Mouse (Mus musculus) small intestine, adult 2 months (tissue): ENCODE measurements around the gene Dcst2. TPM values are rescaled to one million over a fixed set of nuclear protein-coding genes. Genes with fewer than 3 reads are reported as not detected.
A peak's percentile ranks its signal among the peaks of the same experiment; 100 is the strongest.

ENCODE experiments used
- H3K27ac ChIP-seq: fragments of 200-500 bp; 2 replicates; pipeline ENCODE4 v1.5.1; 2012; ENCODE audit warnings: low read depth, low read length, control low read depth, inconsistent platforms; ENCODE audit not compliant: insufficient read depth
- H3K27me3 ChIP-seq: fragments of 200-500 bp; 2 replicates; pipeline ENCODE4 v1.6.1; 2012; ENCODE audit warnings: mild to moderate bottlenecking, moderate library complexity, low read length, inconsistent platforms; ENCODE audit not compliant: control insufficient read depth, insufficient read depth
- H3K36me3 ChIP-seq: fragments of 200-500 bp; 2 replicates; pipeline ENCODE4 v1.6.1; 2012; ENCODE audit warnings: mild to moderate bottlenecking, low read length, control low read depth, inconsistent platforms; ENCODE audit not compliant: control insufficient read depth, insufficient read depth
- H3K4me1 ChIP-seq: fragments of 200-500 bp; 2 replicates; pipeline ENCODE4 v1.6.1; 2012; ENCODE audit warnings: low read length, inconsistent platforms, mixed read lengths; ENCODE audit not compliant: control insufficient read depth, insufficient read depth, insufficient read length
- H3K4me3 ChIP-seq: fragments of 200-500 bp; 2 replicates; pipeline ENCODE4 v1.5.1; 2012; ENCODE audit warnings: low read depth, mild to moderate bottlenecking, control low read depth, inconsistent platforms, low read length, moderate library complexity
- CTCF ChIP-seq: fragments of 200-500 bp; IDR thresholded peaks from 2 replicates; pipeline ENCODE4 v1.5.1; 2012; ENCODE audit warnings: low read depth, mild to moderate bottlenecking, control low read depth, inconsistent platforms, low read length, moderate library complexity, mixed read lengths; ENCODE audit not compliant: insufficient replicate concordance, insufficient read length; ENCODE audit errors: extremely low read depth
- POLR2A ChIP-seq: fragments of 200-500 bp; IDR thresholded peaks from 2 replicates; pipeline ENCODE4 v1.6.1; 2012; ENCODE audit warnings: low read depth, mild to moderate bottlenecking, control low read depth, inconsistent platforms, low read length, moderate library complexity
- WGBS: fragments of 180-500 bp; shearing (Covaris S2); methylation state at CpG from one replicate; pipeline ENCODE4 v1.1.7; 2018; 5-methylcytosine and 5-hydroxymethylcytosine counted together
- polyA plus RNA-seq: library from polyadenylated mRNA; depleted of rRNA; stranded (reverse); fragments of >200 nt; gene quantifications from 2 replicates; pipeline ENCODE4 v1.2.3, GENCODE M21; 2012

Gene Dcst2
- polyA plus RNA-seq, 1 experiment: 1.2 TPM

DNA sequence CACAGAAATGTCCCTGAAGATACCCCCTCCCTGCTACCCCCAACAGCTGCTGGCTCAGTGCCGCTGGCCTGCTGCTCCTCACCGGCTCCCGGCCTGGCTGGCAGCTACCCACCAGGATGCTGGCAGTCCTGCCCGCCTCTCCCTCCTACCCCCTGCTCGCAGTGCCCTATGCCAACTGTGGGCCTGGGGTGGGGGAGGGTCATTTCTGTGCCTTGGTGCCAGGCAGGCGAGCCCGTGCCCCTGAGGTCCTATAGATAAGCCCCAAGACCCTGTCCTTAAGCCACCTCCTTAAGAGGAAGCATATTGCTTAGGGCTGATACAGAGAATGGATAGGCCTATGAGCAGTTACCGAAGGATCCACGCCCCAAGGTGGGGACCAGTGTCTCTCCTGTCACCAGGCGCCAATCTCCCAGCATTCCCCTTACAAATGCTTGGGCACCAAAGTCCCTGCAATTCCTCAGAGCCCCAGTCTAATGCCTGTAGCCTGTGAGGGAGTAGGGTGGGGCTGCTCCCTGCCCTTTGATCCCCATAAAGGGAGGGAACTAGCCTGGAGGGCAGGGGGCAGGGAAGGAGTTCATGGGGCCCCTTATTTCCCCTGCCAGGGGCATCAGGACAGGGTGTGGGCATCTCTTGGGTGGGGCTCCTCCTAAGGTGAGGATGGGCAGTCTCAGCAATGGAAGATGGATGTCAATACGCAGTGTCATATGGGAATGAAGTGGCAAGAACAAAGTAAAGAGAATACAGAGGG, 26.5 kb downstream of the Dcst2 start:
- peaks cover 52% of the 10 kb centered on the region for H3K4me1 ChIP-seq
- 17% methylated on average over 11 of the region's 11 CpGs for WGBS

DNA sequence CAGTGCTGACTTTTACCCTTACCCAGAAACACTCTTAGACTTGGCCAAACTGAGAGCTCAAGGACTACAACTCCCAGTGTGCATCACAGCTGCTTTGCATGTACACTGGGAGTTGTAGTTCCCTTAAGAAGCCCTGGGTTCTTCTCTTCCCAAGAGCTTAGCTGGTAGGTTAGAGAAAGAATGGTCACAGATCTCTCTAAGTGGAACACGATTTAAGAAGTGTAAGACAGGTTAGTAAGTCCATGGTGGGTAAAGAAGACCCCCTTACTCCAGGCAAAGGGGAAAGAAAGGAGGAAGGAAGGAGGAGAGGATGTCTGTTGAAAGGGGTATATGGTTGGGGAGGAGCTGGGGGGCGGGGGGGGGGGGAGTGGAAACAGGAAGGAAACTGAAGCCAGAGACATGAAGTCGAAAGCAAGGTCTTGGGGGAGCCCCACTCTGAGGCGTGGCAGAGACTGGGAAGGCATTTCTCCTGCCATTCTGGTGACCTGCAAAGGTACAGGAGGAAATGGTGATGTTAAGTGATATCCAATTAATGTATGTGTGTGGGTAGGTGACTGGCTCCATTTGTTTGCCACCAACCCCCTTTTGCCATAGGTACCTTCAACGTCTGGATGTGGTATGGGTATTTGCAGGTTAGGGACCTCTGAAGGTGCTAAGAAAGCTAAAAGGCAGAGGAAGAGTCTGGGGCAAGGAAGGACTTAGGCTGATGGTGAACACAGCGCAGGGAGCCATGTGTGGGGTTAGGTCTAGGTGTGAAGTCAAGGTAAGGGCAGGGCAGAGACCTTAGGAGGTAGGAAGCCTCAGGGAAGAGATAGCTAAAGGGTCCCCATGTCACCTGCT, 27.3 kb downstream of the Dcst2 start:
- 24% methylated on average over 5 of the region's 6 CpGs for WGBS
- Histone ChIP-seq H3K36me3 (peaks cover 35% of the 10 kb centered on the region), H3K4me3 (peak overlapping the region; percentile 86), H3K27me3 (no peaks in the 10 kb centered on the region), H3K27ac (peak overlapping the region; percentile 98), H3K4me1 (peaks cover 44% of the 10 kb centered on the region)
- TF ChIP-seq CTCF: no peak
- no peak for TF ChIP-seq POLR2A

More for the DNA sequence above, 26.5 kb downstream of the Dcst2 start:
- H3K27ac ChIP-seq: peak overlapping the region; percentile 98
- no peaks in the 10 kb centered on the region for H3K27me3 ChIP-seq
- H3K4me3 ChIP-seq: peak overlapping the region; percentile 65
- H3K36me3 ChIP-seq: peaks cover 39% of the 10 kb centered on the region
- TF ChIP-seq CTCF: no peak
- TF ChIP-seq POLR2A: peak; percentile 39; the same call in 1 of the 2 replicates

DNA sequence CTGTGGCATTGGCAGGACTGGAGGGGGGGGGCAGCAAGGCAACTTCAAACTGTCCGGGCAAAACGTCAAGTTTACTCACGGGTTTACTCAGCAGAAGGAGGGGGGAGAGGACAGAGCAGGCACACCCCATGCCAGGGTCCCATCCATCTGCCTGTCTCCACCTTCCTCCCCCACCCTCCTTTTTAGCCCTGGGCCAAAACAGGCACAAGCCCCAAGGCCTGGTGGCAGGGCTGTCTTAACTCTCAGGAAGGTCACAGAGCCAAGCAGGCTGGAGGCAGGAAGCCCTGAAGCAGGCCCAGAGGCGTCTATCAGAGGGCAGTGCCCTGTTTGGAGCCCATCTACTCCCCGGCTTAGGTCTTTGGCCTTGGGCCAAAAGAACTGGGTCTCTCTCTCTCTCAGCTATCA, 28.3 kb downstream of the Dcst2 start:
- H3K4me1 ChIP-seq: peaks cover 35% of the 10 kb centered on the region
- TF ChIP-seq POLR2A: no peak
- TF ChIP-seq CTCF: no peak
- WGBS: 2% methylated on average over 5 of the region's 5 CpGs
- peak overlapping the region; percentile 98 for H3K27ac ChIP-seq
- peak overlapping the region; percentile 86 for H3K4me3 ChIP-seq
- no peaks in the 10 kb centered on the region for H3K27me3 ChIP-seq
- H3K36me3 ChIP-seq: peaks cover 26% of the 10 kb centered on the region

DNA sequence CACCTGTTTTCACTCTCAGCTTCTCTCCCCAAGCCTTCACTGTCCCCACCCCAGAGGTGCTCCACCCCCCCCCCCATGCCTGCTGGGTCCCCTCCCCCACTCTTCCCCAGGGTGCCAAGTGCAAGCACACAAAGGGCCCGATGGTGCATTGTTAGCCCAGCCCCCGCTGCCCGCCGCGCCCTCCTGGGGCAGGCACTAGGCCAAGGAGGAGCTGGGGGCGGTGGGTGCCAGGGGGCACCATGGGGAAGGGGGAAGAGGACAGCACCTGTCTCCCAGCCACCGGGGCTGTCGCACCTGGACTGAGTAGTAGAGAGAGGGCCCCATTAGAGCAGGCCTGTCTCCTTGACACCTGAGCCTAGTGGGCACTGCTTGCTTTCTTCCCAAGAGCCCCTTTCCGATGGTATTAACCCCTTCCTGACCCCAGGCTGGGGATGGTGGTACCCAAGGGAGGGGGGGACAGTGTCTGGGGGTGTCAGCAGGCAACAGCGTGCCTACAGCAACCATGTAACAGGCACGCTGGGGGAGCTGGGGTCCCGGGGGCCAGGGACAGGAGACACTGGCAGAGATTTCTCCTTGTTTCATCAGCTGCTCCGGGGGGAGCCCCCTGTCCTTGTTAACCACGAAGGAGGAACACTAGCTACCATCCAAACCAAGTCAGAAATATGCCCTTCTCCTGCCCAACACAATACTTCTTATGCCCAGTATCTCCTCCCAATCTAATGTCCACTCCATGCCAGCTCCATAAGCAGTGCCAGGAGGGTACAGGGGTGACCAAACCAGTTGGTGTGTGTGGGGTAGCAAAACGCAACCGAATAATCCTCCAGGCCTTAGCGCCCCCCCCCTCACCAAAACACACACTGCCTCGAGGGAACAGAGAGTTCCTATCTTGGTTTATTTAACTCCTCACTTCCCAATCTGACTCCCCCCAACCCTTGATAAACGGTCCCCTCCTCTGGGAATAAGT, 29.2 kb downstream of the Dcst2 start:
- Histone ChIP-seq H3K27ac (peak overlapping the region; percentile 98), H3K4me3 (peak overlapping the region; percentile 86), H3K27me3 (no peaks in the 10 kb centered on the region), H3K36me3 (peaks cover 20% of the 10 kb centered on the region), H3K4me1 (peaks cover 27% of the 10 kb centered on the region)
- TF ChIP-seq CTCF (no peak), POLR2A (no peak)
- 6% methylated on average over 19 of the region's 19 CpGs for WGBS

DNA sequence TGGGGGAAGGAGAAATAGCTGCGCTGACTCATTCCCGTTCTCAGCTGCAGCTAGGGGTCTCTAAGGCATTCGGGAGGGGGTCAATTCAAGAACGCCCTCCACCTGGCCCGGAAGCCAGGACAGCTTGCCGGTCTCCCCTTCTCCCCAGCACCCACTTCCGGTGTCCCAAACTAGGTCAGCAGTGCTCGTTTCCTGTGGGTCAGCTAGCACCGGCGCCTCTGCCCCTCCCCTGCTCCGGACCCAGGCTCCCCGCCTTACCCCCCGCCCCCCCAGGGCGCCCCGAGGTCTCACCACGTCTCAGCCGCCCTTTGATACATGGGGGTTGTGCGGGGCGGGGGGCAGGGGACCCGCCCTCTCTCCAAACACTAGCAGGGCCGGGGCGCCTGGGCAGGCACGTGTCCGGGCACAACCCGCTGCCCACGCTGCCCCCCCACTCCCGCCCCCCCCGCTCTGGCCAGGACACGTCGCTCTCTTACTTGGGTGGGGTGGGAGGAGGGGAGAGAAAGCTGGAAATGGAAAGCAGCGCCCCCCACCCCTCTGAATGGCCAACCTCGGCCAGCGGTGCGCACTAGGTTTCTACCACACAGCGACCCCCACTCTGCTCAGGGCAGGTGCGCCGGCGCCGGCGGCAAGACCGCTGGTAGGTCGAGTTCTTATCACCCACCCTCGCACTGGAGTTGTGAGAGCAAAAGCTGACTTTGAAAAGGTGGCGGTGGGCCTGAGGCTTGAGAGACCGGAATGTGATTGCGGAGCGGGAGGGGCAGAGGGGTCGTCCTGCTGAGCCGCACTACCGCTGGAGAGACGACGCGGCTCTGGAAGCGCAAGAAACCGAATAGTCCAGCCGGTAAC, 30.1 kb downstream of the Dcst2 start:
- Histone ChIP-seq H3K4me3 (peak overlapping the region; percentile 86), H3K36me3 (peaks cover 11% of the 10 kb centered on the region; the same call in 1 of the 2 replicates), H3K27me3 (no peaks in the 10 kb centered on the region), H3K4me1 (peaks cover 18% of the 10 kb centered on the region), H3K27ac (peak overlapping the region; percentile 99)
- TF ChIP-seq CTCF (no peak), POLR2A (0 out of 2 replicates have a peak, but pooled peaks have one; percentile 4)
- 1% methylated on average over 55 of the region's 56 CpGs for WGBS

DNA sequence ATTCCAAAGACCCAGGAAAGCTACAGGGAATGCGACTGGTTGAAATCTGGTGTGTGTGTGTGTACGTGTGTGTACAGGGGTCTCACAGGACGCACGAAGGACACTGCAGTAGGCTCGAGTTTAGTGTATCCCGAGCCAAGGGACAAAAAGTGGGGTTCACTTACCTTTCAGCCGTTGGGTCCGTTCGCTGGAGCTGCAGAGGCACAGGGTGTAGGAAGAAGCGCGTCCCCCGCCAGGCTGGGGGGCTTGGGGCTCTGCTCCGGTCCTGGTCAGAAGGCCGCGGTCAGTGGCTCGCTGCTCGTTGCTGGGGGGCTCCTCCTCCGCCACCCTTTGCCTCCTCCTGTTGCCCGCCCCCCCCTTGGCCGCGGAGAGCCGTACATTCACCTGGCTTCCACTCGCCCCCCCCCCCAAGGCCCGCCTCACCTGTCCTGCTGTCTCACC, 31.1 kb downstream of the Dcst2 start:
- TF ChIP-seq CTCF (no peak), POLR2A (no peak)
- no peaks in the 10 kb centered on the region for H3K27me3 ChIP-seq
- peak overlapping the region; percentile 99 for H3K27ac ChIP-seq
- WGBS: under 1% methylated on average over 20 of the region's 24 CpGs
- H3K36me3 ChIP-seq: peaks cover 9% of the 10 kb centered on the region; the same call in 1 of the 2 replicates
- peak overlapping the region; percentile 86 for H3K4me3 ChIP-seq
- peaks cover 14% of the 10 kb centered on the region for H3K4me1 ChIP-seq
